Comparison of ENCODE assay signal across 12 mouse cellular contexts in the genomic region with DNA sequence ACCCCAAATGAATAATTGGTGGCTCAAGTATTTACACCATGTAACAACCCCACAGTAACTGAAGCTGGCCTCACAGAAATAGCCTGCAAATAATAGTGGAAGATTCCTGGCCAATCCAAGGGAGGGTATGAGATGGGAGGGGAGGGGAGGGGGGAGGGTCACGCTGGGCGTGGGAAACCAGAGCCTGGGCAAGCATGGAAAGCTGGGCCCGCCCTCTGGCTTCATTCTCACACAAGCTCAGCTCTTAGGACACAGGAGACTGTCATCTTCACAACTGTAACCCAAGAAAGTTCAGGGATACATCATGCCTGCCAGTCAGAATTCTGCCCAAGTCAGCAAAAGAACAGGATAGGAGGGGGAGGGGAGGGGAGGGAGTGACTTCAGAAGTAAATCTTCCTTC. TPM values are rescaled to one million over a fixed set of nuclear protein-coding genes. Genes with fewer than 3 reads are reported as not detected.
A peak's percentile ranks its signal among the peaks of the same experiment; 100 is the strongest.
DNase-seq lines count a peak whose midpoint lies in the region; ATAC-seq and TF ChIP-seq lines count a peak whose summit lies in the region.
"Had no signal": no experiment of that assay in that cellular context is flagged by ENCODE, and none has a peak within 500 bp of the region (broad histone marks: within the 10 kb centered on the region; RNA-seq: fewer than 3 reads in every experiment).

No protein-coding gene starts in this region.

- no peak overlapping the region for H3K9ac ChIP-seq in kidney, embryonic 14.5 days (ENCODE audit: low read depth, low read length)
- no peak overlapping the region for H3K9ac ChIP-seq in forebrain, embryonic 14.5 days (ENCODE audit: low read length)
- H3K9ac ChIP-seq in midbrain, embryonic 14.5 days (replicated peaks; ENCODE audit: low read length), result no peak overlapping the region
- H3K9ac ChIP-seq in heart, embryonic 12.5 days, result no peak overlapping the region
- H3K9ac ChIP-seq: liver, embryonic 15.5 days had no signal

- no peak for TF ChIP-seq CTCF in kidney, adult 2 months (conservative IDR thresholded peaks at IDR 0.05; ENCODE audit: insufficient read depth, insufficient read length, low read depth, low read length)

- H3K4me3 ChIP-seq in kidney, embryonic 14.5 days (ENCODE audit: low read length), result no peak overlapping the region
- H3K4me3 ChIP-seq in kidney, adult 2 months (ENCODE audit: insufficient read depth, low read depth, low read length), result no peak overlapping the region
- H3K4me3 ChIP-seq in forebrain, embryonic 14.5 days (ENCODE audit: low read depth, low read length), result no peak overlapping the region
- no peak overlapping the region for H3K4me3 ChIP-seq in midbrain, embryonic 14.5 days (replicated peaks; ENCODE audit: low read depth, low read length)
- H3K4me3 ChIP-seq in heart, embryonic 12.5 days, result no peak overlapping the region
- H3K4me3 ChIP-seq: liver, embryonic 15.5 days had no signal

- peak; percentile 40; the same call in 1 of the 2 replicates for ATAC-seq in kidney, embryonic 14.5 days (ENCODE audit: low FRiP score, low TSS enrichment)
- peak; percentile 32; the same call in 1 of the 2 replicates for ATAC-seq in forebrain, embryonic 14.5 days
- peak; percentile 25; the same call in 1 of the 2 replicates for ATAC-seq in midbrain, embryonic 14.5 days (ENCODE audit: low FRiP score, low TSS enrichment)
- no peak for ATAC-seq in heart, embryonic 12.5 days (ENCODE audit: insufficient number of reproducible peaks, low FRiP score)

- no peak for TF ChIP-seq POLR2A in kidney, adult 2 months (IDR thresholded peaks at IDR 0.05; ENCODE audit: low read depth, low read length)

- no peak for DNase-seq in kidney, adult 2 months
- peak; percentile 65 for DNase-seq in adipocyte (ENCODE audit: low spot score)
- no peak for DNase-seq in forebrain, embryonic 14.5 days (ENCODE audit: low spot score)
- no peak for DNase-seq in midbrain, embryonic 14.5 days
- no peak for DNase-seq in right cerebral cortex, postnatal 25 days
- DNase-seq: layer of hippocampus, adult 9-11 months; left cerebral cortex, postnatal 4 days; thymus, postnatal 14 days had no signal

- H3K4me2 ChIP-seq in kidney, embryonic 14.5 days (replicated peaks; ENCODE audit: low read depth, low read length), result no peak overlapping the region
- no peak overlapping the region for H3K4me2 ChIP-seq in forebrain, embryonic 14.5 days (ENCODE audit: low read length)
- H3K4me2 ChIP-seq in midbrain, embryonic 14.5 days (ENCODE audit: low read length), result no peak overlapping the region
- no peak overlapping the region for H3K4me2 ChIP-seq in heart, embryonic 12.5 days
- H3K4me2 ChIP-seq: liver, embryonic 15.5 days had no signal

- H3K9me3 ChIP-seq in kidney, embryonic 14.5 days (ENCODE audit: control insufficient read depth, low read length), result no peaks in the 10 kb centered on the region
- no peaks in the 10 kb centered on the region for H3K9me3 ChIP-seq in forebrain, embryonic 14.5 days (replicated peaks; ENCODE audit: control insufficient read depth, low read length)
- no peaks in the 10 kb centered on the region for H3K9me3 ChIP-seq in midbrain, embryonic 14.5 days (ENCODE audit: control insufficient read depth, low read length)
- no peaks in the 10 kb centered on the region for H3K9me3 ChIP-seq in heart, embryonic 12.5 days (replicated peaks)
- H3K9me3 ChIP-seq: liver, embryonic 15.5 days had no signal

- no peaks in the 10 kb centered on the region for H3K27me3 ChIP-seq in kidney, embryonic 14.5 days (ENCODE audit: control insufficient read depth, insufficient read depth, low read length)
- no peaks in the 10 kb centered on the region for H3K27me3 ChIP-seq in kidney, adult 2 months (replicated peaks; ENCODE audit: control insufficient read depth, insufficient read depth, low read length)
- no peaks in the 10 kb centered on the region for H3K27me3 ChIP-seq in forebrain, embryonic 14.5 days (replicated peaks; ENCODE audit: control insufficient read depth, insufficient read depth, low read length)
- H3K27me3 ChIP-seq in midbrain, embryonic 14.5 days (ENCODE audit: control insufficient read depth, insufficient read depth, low read length), result no peaks in the 10 kb centered on the region
- no peaks in the 10 kb centered on the region for H3K27me3 ChIP-seq in heart, embryonic 12.5 days (replicated peaks)
- H3K27me3 ChIP-seq: CH12.LX; liver, embryonic 15.5 days had no signal

- peaks cover 21% of the 10 kb centered on the region for H3K4me1 ChIP-seq in kidney, embryonic 14.5 days (ENCODE audit: control insufficient read depth, insufficient read depth, low read length)
- H3K4me1 ChIP-seq in kidney, adult 2 months (ENCODE audit: control insufficient read depth, insufficient read depth, low read length), result peaks cover 1% of the 10 kb centered on the region
- H3K4me1 ChIP-seq in forebrain, embryonic 14.5 days (ENCODE audit: control insufficient read depth, insufficient read depth, low read length), result peaks cover 8% of the 10 kb centered on the region
- H3K4me1 ChIP-seq in midbrain, embryonic 14.5 days (ENCODE audit: control insufficient read depth, insufficient read depth, low read length), result peaks cover 12% of the 10 kb centered on the region
- peaks cover 18% of the 10 kb centered on the region for H3K4me1 ChIP-seq in heart, embryonic 12.5 days (replicated peaks)

- H3K36me3 ChIP-seq in kidney, embryonic 14.5 days (ENCODE audit: control insufficient read depth, insufficient read depth, low read length), result peaks cover 5% of the 10 kb centered on the region; the same call in 1 of the 2 replicates
- H3K36me3 ChIP-seq in kidney, adult 2 months (ENCODE audit: control insufficient read depth, insufficient read depth, low read length), result no peaks in the 10 kb centered on the region
- H3K36me3 ChIP-seq in forebrain, embryonic 14.5 days (ENCODE audit: control insufficient read depth, insufficient read depth, low read length), result peaks cover 24% of the 10 kb centered on the region
- H3K36me3 ChIP-seq in midbrain, embryonic 14.5 days (ENCODE audit: control insufficient read depth, insufficient read depth, low read length), result peaks cover 27% of the 10 kb centered on the region
- H3K36me3 ChIP-seq in heart, embryonic 12.5 days, result peaks cover 13% of the 10 kb centered on the region

- no peak overlapping the region for H3K27ac ChIP-seq in kidney, embryonic 14.5 days (ENCODE audit: low read depth, low read length)
- H3K27ac ChIP-seq in kidney, adult 2 months (ENCODE audit: insufficient read depth, low read depth, low read length), result no peak overlapping the region
- H3K27ac ChIP-seq in forebrain, embryonic 14.5 days (ENCODE audit: low read depth, low read length), result no peak overlapping the region
- no peak overlapping the region for H3K27ac ChIP-seq in midbrain, embryonic 14.5 days (replicated peaks; ENCODE audit: low read depth, low read length)
- H3K27ac ChIP-seq in heart, embryonic 12.5 days (ENCODE audit: poor library complexity, severe bottlenecking), result no peak overlapping the region
- H3K27ac ChIP-seq: liver, embryonic 15.5 days had no signal

- 29% methylated on average over 3 of the region's 3 CpGs for WGBS in kidney, embryonic 14.5 days
- 57% methylated on average over 3 of the region's 3 CpGs for WGBS in kidney, adult 2 months
- WGBS in forebrain, embryonic 14.5 days, result 44% methylated on average over 3 of the region's 3 CpGs
- WGBS in midbrain, embryonic 14.5 days, result 37% methylated on average over 3 of the region's 3 CpGs
- WGBS in heart, embryonic 12.5 days, result 46% methylated on average over 3 of the region's 3 CpGs

RNA-seq across cellular contexts. Expression of a gene that starts 6.2 kb away (rescaled TPM):
- 3.2 and 5.5 TPM in 2 replicates for polyA plus RNA-seq in kidney, embryonic 14.5 days (2014; fragmentation: Nextera tagmentation; extraction: Ambion mirVana)
- 10.2 and 15.0 TPM in 2 replicates for polyA plus RNA-seq in kidney, adult 2 months (2012; rRNA removed)
- polyA plus RNA-seq in forebrain, embryonic 14.5 days (2014; fragmentation: Nextera tagmentation; extraction: Ambion mirVana), result 2.5 and 2.6 TPM in 2 replicates
- 3.2 and 4.5 TPM in 2 replicates for polyA plus RNA-seq in midbrain, embryonic 14.5 days (2014; fragmentation: Nextera tagmentation; extraction: Ambion mirVana)
- 0.86 and 1.1 TPM in 2 replicates for polyA plus RNA-seq in heart, embryonic 12.5 days (2016; fragmentation: Nextera tagmentation; extraction: Ambion mirVana)

RNA-seq across cellular contexts. Expression of a gene that starts 58.5 kb away (rescaled TPM):
- polyA plus RNA-seq in kidney, embryonic 14.5 days (2014; fragmentation: Nextera tagmentation; extraction: Ambion mirVana), result 5.2 and 9.8 TPM in 2 replicates
- 14.4 TPM in 2 replicates for polyA plus RNA-seq in kidney, adult 2 months (2012; rRNA removed)
- polyA plus RNA-seq in forebrain, embryonic 14.5 days (2014; fragmentation: Nextera tagmentation; extraction: Ambion mirVana), result 9.4 and 10.7 TPM in 2 replicates
- polyA plus RNA-seq in midbrain, embryonic 14.5 days (2014; fragmentation: Nextera tagmentation; extraction: Ambion mirVana), result 10.6 and 13.4 TPM in 2 replicates
- 9.5 and 10.8 TPM in 2 replicates for polyA plus RNA-seq in heart, embryonic 12.5 days (2016; fragmentation: Nextera tagmentation; extraction: Ambion mirVana)
